Mouse (Mus musculus) stomach, postnatal 0 days (tissue): ENCODE measurements around the gene Zfp687.

Experiments used
- CTCF ChIP-seq: IDR thresholded peaks from 2 replicates; pipeline ENCODE4 v1.5.1; 2016; ENCODE audit warnings: antibody characterized with exemption, low read depth, mild to moderate bottlenecking, moderate library complexity
- EP300 ChIP-seq: optimal IDR thresholded peaks from 2 replicates; pipeline ENCODE3; 2016; ENCODE audit warnings: antibody characterized with exemption

DNA sequence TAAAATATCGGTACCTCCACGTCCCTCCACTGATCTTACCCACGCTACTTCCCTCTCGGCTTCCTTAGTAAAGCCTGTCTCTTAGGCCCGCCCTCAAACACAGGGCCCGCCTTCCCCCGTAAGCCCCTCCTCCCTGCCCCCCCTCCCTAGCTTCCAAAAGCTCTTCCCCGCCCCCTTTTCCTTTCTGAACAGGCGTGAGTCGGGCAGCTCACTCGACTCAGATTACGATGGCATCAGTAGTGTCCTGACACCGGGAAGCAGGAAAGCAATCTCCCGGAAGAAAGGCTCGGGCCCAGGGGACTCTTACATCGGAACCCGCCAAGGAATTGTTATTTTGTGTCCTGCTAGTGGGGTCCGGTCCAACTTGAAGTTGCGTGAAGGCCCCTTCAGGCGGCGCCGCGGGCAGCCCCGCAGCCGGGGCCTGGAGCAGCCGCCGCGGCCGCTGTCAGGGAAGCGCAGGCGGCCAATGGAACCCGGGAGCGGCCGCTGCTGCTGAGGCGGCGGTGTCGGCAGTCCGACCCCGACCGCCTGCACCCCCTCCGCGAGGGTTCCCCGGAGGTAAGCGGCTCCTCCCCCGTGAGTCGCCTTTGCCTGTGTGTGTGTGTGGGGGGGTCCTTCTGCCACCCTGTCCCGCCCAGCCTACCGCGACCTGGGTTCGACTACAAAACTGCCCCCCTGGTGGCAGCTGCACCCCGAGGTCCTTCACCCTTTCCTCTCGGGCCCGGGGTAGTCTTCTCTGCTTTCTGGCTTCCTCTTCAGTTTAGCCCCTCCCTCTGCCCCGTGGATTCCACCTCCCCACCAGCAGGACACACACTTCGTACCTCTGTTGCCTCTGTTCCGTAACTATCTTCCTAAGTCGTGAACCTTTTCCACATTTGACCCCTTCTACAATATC is 40.5 kb downstream of the Zfp687 start, which contains the start of gene Pi4kb:
- no peak; the same call in none of the 2 replicates for TF ChIP-seq CTCF
- TF ChIP-seq EP300, result no peak
